Mouse (Mus musculus) liver, postnatal 0 days (tissue): ENCODE data around the gene Rdh5.

Experiments used
- CTCF ChIP-seq: sonication (generic); IDR thresholded peaks from 2 replicates; pipeline ENCODE4 v1.5.1; 2016; ENCODE audit warnings: antibody characterized with exemption, low read depth
- EP300 ChIP-seq: IDR thresholded peaks from 2 replicates; pipeline ENCODE4 v1.6.1; 2016; ENCODE audit warnings: antibody characterized with exemption, low read depth, mild to moderate bottlenecking

- no peak for TF ChIP-seq CTCF
- TF ChIP-seq EP300, result no peak
Observed at GRCm38 (mm10) chr10:128940475-128941061, 17.9 kb upstream of the Rdh5 start.
